Mouse (Mus musculus) midbrain, embryonic 12.5 days (tissue): ENCODE measurements at regions not wholly inside any gene's neighbourhood (a gene's known extent, or its start where the extent isn't known, plus 50 kb on each side); places are given as distances from the start of the nearest gene placed in this dataset.

ENCODE experiments used
- ATAC-seq: fragments of 200-750 bp; cut with Nextera tagmentation; 2 replicates; pipeline ENCODE4 v1.8.0; 2017; ENCODE audit warnings: low read depth, moderate TSS enrichment, moderate library complexity; ENCODE audit not compliant: low FRiP score
- H3K27ac ChIP-seq: fragments of 300-500 bp; sonication (generic); replicated peaks from 2 replicates; pipeline ENCODE4 v1.5.1; 2016; ENCODE audit warnings: mild to moderate bottlenecking
- H3K27me3 ChIP-seq: fragments of 300-500 bp; sonication (generic); 2 replicates; pipeline ENCODE4 v1.6.1; 2016; ENCODE audit warnings: mild to moderate bottlenecking
- H3K36me3 ChIP-seq: fragments of 300-500 bp; sonication (generic); 2 replicates; pipeline ENCODE4 v1.6.1; 2016
- H3K4me1 ChIP-seq: fragments of 300-500 bp; sonication (generic); 2 replicates; pipeline ENCODE4 v1.6.1; 2016
- H3K4me2 ChIP-seq: fragments of 300-500 bp; sonication (generic); replicated peaks from 2 replicates; pipeline ENCODE4 v1.6.1; 2016; ENCODE audit warnings: mild to moderate bottlenecking, moderate library complexity
- H3K4me3 ChIP-seq: fragments of 300-500 bp; sonication (generic); 2 replicates; pipeline ENCODE4 v1.5.1; 2016; ENCODE audit warnings: mild to moderate bottlenecking
- H3K9ac ChIP-seq: fragments of 300-500 bp; sonication (generic); replicated peaks from 2 replicates; pipeline ENCODE4 v1.6.1; 2016; ENCODE audit warnings: mild to moderate bottlenecking, moderate library complexity
- H3K9me3 ChIP-seq: fragments of 300-500 bp; sonication (generic); 2 replicates; pipeline ENCODE4 v1.6.1; 2016; ENCODE audit warnings: mild to moderate bottlenecking
- WGBS: fragments of 180-500 bp; shearing (Covaris S2); methylation state at CpG from one replicate; pipeline ENCODE4 v1.1.7; 2016; 5-methylcytosine and 5-hydroxymethylcytosine counted together

GRCm38 (mm10) chr5:101496924-101497697 lies 167.7 kb downstream of the Nkx6-1 start:
- 56% methylated on average over 16 of the region's 16 CpGs for WGBS
- Histone ChIP-seq H3K9me3 (no peaks in the 10 kb centered on the region), H3K27ac (no peak overlapping the region), H3K4me2 (no peak overlapping the region), H3K27me3 (peaks cover 64% of the 10 kb centered on the region), H3K4me1 (no peaks in the 10 kb centered on the region; the same call in 1 of the 2 replicates), H3K9ac (no peak overlapping the region), H3K4me3 (no peak overlapping the region), H3K36me3 (no peaks in the 10 kb centered on the region)
- ATAC-seq = peak; percentile 49

- peaks cover 67% of the 10 kb centered on the region for H3K27me3 ChIP-seq
- 96% methylated on average over 9 of the region's 9 CpGs for WGBS
- no peak for ATAC-seq
Measured at GRCm38 (mm10) chr5:101496161-101496560, 168.6 kb downstream of the Nkx6-1 start.

GRCm38 (mm10) chr5:101445792-101446191 lies 219.0 kb downstream of the Nkx6-1 start:
- Histone ChIP-seq H3K4me2 (no peak overlapping the region), H3K36me3 (no peaks in the 10 kb centered on the region), H3K27me3 (peaks cover 23% of the 10 kb centered on the region), H3K9me3 (no peaks in the 10 kb centered on the region), H3K27ac (no peak overlapping the region), H3K4me1 (no peaks in the 10 kb centered on the region), H3K9ac (no peak overlapping the region), H3K4me3 (no peak overlapping the region)
- WGBS = 56% methylated on average over 10 of the region's 10 CpGs
- no peak for ATAC-seq

More at GRCm38 (mm10) chr5:101496161-101496560, 168.6 kb downstream of the Nkx6-1 start:
- Histone ChIP-seq H3K4me1 (no peaks in the 10 kb centered on the region; the same call in 1 of the 2 replicates), H3K27ac (no peak overlapping the region), H3K9me3 (no peaks in the 10 kb centered on the region), H3K36me3 (no peaks in the 10 kb centered on the region), H3K9ac (no peak overlapping the region), H3K4me2 (no peak overlapping the region), H3K4me3 (no peak overlapping the region)

GRCm38 (mm10) chr5:101441782-101442181 lies 223.0 kb downstream of the Nkx6-1 start:
- Histone ChIP-seq H3K9me3 (no peaks in the 10 kb centered on the region), H3K27me3 (peaks cover 49% of the 10 kb centered on the region), H3K36me3 (no peaks in the 10 kb centered on the region), H3K27ac (no peak overlapping the region), H3K4me1 (no peaks in the 10 kb centered on the region), H3K4me3 (no peak overlapping the region), H3K4me2 (no peak overlapping the region), H3K9ac (no peak overlapping the region)
- WGBS = 85% methylated on average over 1 of the region's 1 CpGs
- no peak for ATAC-seq

DNA sequence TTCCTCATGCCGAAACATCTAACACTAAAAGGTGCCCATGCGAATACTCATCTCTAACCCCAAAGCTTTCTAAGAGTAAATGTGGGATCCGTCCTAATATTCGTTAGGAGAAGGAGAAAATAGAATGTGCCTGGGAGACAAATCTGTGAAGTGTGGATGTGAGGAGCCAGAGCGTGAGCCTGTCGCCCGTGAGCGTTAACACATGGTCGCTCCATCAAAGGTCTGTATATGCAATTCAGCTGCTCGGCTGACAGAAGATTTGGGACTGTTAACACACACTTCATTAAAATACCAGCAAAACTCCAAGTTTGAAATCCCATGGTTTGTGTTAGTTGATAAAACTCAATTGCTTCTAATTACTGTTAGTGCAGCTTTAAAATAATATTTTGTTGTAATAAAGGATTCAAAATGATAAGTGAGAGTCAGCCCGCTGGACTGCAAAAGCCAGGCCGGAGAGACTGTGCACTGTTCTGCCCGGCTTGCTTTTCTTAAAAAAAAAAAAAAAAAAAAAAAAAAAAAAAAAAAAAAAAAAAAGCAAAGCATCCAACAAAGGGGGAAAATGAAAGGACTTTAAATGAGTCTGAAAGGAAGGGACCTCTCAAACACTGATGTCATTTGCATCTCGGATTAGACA lies 227.0 kb downstream of the Nkx6-1 start:
- H3K27me3 ChIP-seq = peaks cover 69% of the 10 kb centered on the region
- H3K4me2 ChIP-seq = no peak overlapping the region
- no peak for ATAC-seq
- no peak overlapping the region for H3K4me3 ChIP-seq
- no peaks in the 10 kb centered on the region for H3K36me3 ChIP-seq
- H3K9me3 ChIP-seq = no peaks in the 10 kb centered on the region
- H3K27ac ChIP-seq = no peak overlapping the region
- no peak overlapping the region for H3K9ac ChIP-seq
- 80% methylated on average over 14 of the region's 14 CpGs for WGBS
- no peaks in the 10 kb centered on the region for H3K4me1 ChIP-seq

DNA sequence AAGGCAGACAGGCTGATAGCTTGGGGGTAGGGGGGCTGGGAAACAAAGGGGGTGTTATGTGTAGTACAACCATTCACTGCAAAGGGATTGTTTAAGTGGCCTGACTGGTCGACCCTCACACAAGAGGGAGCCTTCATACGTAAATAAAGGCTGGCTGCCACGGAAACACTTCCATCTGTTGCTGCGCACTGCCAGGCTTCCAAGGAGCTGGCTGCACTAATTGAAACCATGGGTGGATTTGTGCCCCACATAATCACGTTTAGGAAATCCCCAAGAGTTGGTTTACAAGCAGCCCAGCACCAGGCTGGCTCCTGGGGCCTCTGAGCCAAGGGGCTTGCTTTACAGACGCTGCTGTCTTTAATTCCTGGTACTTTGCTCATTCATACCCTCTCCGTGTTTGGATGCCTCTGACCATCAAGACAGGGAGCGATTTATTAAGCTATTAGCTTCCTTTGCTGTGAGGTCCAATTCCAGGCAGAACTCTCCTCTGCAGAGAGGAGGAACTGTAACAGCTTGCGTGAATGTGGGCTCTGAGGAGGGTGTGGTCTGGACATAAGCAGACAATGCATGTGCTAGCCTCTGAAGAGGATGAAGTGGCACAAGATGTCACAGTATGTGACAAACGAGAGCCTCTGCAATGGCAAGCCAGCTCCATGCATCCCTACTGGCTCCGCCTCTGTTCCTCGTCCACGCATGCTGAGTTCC lies 238.6 kb downstream of the Nkx6-1 start:
- H3K4me2 ChIP-seq = peak overlapping the region; percentile 43
- no peak overlapping the region for H3K4me3 ChIP-seq
- H3K27me3 ChIP-seq = peaks cover 74% of the 10 kb centered on the region
- peaks cover 22% of the 10 kb centered on the region for H3K4me1 ChIP-seq
- H3K36me3 ChIP-seq = no peaks in the 10 kb centered on the region
- WGBS = 17% methylated on average over 13 of the region's 13 CpGs
- H3K27ac ChIP-seq = peak overlapping the region; percentile 39; the same call in 1 of the 2 replicates
- H3K9ac ChIP-seq = no peak overlapping the region
- no peaks in the 10 kb centered on the region for H3K9me3 ChIP-seq
- ATAC-seq = peak; percentile 93

GRCm38 (mm10) chr5:101384316-101384715 lies 280.5 kb downstream of the Nkx6-1 start:
- 0 out of 2 replicates have a peak, but pooled peaks cover 4% of the 10 kb centered on the region for H3K27me3 ChIP-seq
- no peak overlapping the region for H3K27ac ChIP-seq
- no peak overlapping the region for H3K4me2 ChIP-seq
- no peaks in the 10 kb centered on the region for H3K4me1 ChIP-seq
- WGBS = 63% methylated on average over 5 of the region's 5 CpGs
- H3K36me3 ChIP-seq = no peaks in the 10 kb centered on the region
- H3K9me3 ChIP-seq = no peaks in the 10 kb centered on the region
- no peak overlapping the region for H3K4me3 ChIP-seq
- no peak for ATAC-seq
- no peak overlapping the region for H3K9ac ChIP-seq

DNA sequence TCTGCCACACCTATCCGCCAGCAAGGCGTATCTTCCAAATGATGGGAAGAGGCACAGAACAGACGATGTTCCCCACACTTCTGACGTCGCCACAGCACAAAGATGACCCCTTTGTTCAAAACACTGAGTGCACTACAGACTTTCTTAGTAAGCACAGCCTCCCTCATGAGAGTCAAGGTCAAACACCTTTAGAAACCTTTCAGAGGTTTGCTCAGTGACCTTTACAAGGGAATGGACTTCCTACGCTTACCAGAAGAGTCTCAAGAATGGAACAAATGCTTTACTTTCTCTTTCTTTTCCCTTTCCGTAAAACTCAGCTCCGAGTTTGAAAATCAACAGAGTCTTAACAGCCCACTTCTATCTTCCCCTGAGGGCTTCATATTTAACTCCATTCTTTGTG lies 283.4 kb downstream of the Nkx6-1 start:
- H3K9me3 ChIP-seq = no peaks in the 10 kb centered on the region
- H3K9ac ChIP-seq = no peak overlapping the region
- WGBS = 75% methylated on average over 8 of the region's 8 CpGs
- no peaks in the 10 kb centered on the region for H3K4me1 ChIP-seq
- no peak overlapping the region for H3K4me3 ChIP-seq
- H3K36me3 ChIP-seq = no peaks in the 10 kb centered on the region
- H3K27me3 ChIP-seq = 0 out of 2 replicates have a peak, but pooled peaks cover 4% of the 10 kb centered on the region
- no peak overlapping the region for H3K27ac ChIP-seq
- no peak for ATAC-seq
- no peak overlapping the region for H3K4me2 ChIP-seq

DNA sequence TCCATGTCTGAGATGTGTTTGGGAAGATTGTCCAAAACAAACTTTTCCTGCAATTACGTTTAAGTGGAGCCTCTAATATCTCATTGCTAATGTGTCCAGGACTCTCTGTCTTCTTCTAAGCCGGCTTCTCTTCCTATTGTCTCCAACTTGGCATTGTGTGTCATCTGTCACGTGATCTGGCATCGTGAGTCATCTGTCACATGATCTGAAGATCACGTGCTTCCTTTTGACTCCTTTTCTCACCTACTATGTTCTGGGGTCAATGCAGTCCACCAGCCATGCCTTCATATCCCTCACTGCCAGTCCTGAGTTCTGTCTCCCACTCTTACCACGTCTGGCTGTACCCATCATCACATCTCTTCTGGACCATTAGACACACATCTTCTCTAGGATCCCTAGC lies 288.1 kb downstream of the Nkx6-1 start:
- no peak overlapping the region for H3K4me3 ChIP-seq
- no peak overlapping the region for H3K9ac ChIP-seq
- no peak overlapping the region for H3K27ac ChIP-seq
- no peaks in the 10 kb centered on the region for H3K4me1 ChIP-seq
- peaks cover 19% of the 10 kb centered on the region; the same call in 1 of the 2 replicates for H3K27me3 ChIP-seq
- no peaks in the 10 kb centered on the region for H3K36me3 ChIP-seq
- 87% methylated on average over 6 of the region's 6 CpGs for WGBS
- no peak overlapping the region for H3K4me2 ChIP-seq
- no peaks in the 10 kb centered on the region for H3K9me3 ChIP-seq
- ATAC-seq = no peak

GRCm38 (mm10) chr5:101374129-101374528 lies 290.7 kb downstream of the Nkx6-1 start:
- Histone ChIP-seq H3K27ac (no peak overlapping the region), H3K27me3 (peaks cover 32% of the 10 kb centered on the region), H3K4me1 (no peaks in the 10 kb centered on the region), H3K4me2 (no peak overlapping the region), H3K9me3 (no peaks in the 10 kb centered on the region), H3K4me3 (no peak overlapping the region), H3K36me3 (no peaks in the 10 kb centered on the region), H3K9ac (no peak overlapping the region)
- ATAC-seq = no peak
- WGBS = 89% methylated on average over 2 of the region's 2 CpGs

DNA sequence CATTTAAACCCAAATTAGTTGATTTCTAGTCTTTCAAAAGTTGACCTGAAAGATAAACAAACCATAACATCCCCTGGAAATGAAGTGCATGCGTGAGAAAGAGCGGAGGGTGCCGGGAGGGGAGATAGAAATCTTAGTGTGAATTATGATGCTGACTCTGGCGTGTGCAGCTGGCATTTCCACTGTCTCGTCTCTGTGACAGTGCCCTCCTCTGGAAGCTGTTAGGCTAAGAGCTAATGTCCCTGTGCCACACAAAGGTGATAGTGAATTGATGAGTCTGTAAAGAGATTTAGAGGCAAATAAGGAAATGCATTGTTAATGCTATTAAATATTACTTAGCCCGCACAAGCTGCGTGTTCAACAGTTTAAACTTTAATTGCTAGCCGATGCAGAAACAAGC lies 292.6 kb downstream of the Nkx6-1 start:
- H3K27ac ChIP-seq = no peak overlapping the region
- H3K9ac ChIP-seq = no peak overlapping the region
- WGBS = 64% methylated on average over 8 of the region's 8 CpGs
- H3K9me3 ChIP-seq = no peaks in the 10 kb centered on the region
- ATAC-seq = no peak
- H3K4me2 ChIP-seq = no peak overlapping the region
- H3K27me3 ChIP-seq = peaks cover 41% of the 10 kb centered on the region
- H3K36me3 ChIP-seq = no peaks in the 10 kb centered on the region
- H3K4me1 ChIP-seq = no peaks in the 10 kb centered on the region
- no peak overlapping the region for H3K4me3 ChIP-seq

DNA sequence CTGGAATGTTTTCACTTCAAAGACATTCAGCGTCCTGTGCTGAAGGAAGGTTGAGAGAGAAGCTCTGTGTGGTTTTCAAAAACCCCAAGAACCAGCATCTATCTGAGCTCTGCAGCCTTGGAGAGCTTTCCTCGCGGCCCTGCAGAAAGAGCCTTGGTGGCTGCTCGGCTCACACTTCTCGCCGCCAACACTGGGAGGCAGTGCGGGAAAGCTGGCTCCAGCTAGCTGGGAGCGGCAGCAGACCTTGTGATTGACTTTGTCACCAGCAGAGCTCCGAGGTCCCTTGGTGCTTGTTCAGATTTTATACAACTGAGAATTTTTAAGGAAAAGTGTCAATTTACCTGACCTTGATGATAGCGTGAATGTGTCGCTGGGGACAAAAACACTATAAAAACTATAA lies 299.4 kb downstream of the Nkx6-1 start:
- H3K27me3 ChIP-seq = peaks cover 75% of the 10 kb centered on the region

More for the DNA sequence above, 299.4 kb downstream of the Nkx6-1 start:
- Histone ChIP-seq H3K4me3 (no peak overlapping the region), H3K4me2 (no peak overlapping the region), H3K9me3 (no peaks in the 10 kb centered on the region), H3K9ac (no peak overlapping the region), H3K27ac (no peak overlapping the region), H3K4me1 (no peaks in the 10 kb centered on the region), H3K36me3 (no peaks in the 10 kb centered on the region)
- 12% methylated on average over 11 of the region's 11 CpGs for WGBS
- peak; percentile 72; the same call in 1 of the 2 replicates for ATAC-seq
